Mouse (Mus musculus) left cerebral cortex, adult 8-10 months (tissue): ENCODE results near the gene Hephl1. TPM values are rescaled to one million over a fixed set of nuclear protein-coding genes. Genes with fewer than 3 reads are reported as not detected.

Source experiments
- DNase-seq, 2 experiments: peaks; one replicate each; pipeline ENCODE4 v3.0.0; 2022; ENCODE audit warnings: low spot score in 2 of 2
- total RNA-seq, 4 experiments: library from RNA; stranded (reverse); gene quantifications; 2 replicates each; pipeline ENCODE4 v1.2.4; 2022

Gene Hephl1
- total RNA-seq, 4 experiments from 2014 or later = not detected

- no peak for DNase-seq
Measured at GRCm38 (mm10) chr9:15018756-15019131, 93.2 kb downstream of the Hephl1 start.

- peak in 1 of 2 experiments; percentile 76 for DNase-seq
Measured at GRCm38 (mm10) chr9:15017791-15018755, 93.8 kb downstream of the Hephl1 start.

GRCm38 (mm10) chr9:15015223-15015956, 96.5 kb downstream of the Hephl1 start:
- DNase-seq = peak in 1 of 2 experiments; percentile 58

- no peak for DNase-seq
Measured at GRCm38 (mm10) chr9:15007566-15007965, 104.3 kb downstream of the Hephl1 start.

GRCm38 (mm10) chr9:15004298-15004685, 107.6 kb downstream of the Hephl1 start:
- DNase-seq = no peak

- no peak for DNase-seq
Measured at GRCm38 (mm10) chr9:15003676-15004297, 108.1 kb downstream of the Hephl1 start.

- no peak for DNase-seq
Measured at GRCm38 (mm10) chr9:15002995-15003613, 108.8 kb downstream of the Hephl1 start.

Other genes with a start within 250 kb of the Hephl1 start
- not detected for gene Izumo1r, start 208.2 kb downstream of the Hephl1 start, total RNA-seq
- gene Panx1, start 66.6 kb downstream of the Hephl1 start, total RNA-seq = 10 to 100 TPM; 26.5 to 30.1 (median 28.0) TPM
- 10 to 100 TPM; 10.1 to 11.4 (median 10.5) TPM for gene Vstm5, start 126.9 kb upstream of the Hephl1 start, total RNA-seq
- 10 to 100 TPM; 34.6 to 43.3 (median 39.4) TPM for gene Med17, start 167.8 kb upstream of the Hephl1 start, total RNA-seq
- 10 to 100 TPM; 26.4 to 37.9 (median 30.5) TPM for gene Taf1d, start 194.1 kb upstream of the Hephl1 start, total RNA-seq
- gene 4931406C07Rik, start 194.3 kb upstream of the Hephl1 start, total RNA-seq = 10 to 100 TPM; 20.0 to 22.6 (median 21.8) TPM
- gene Cep295, start 245.7 kb upstream of the Hephl1 start, total RNA-seq = 10 to 100 TPM; 24.2 to 28.0 (median 26.1) TPM